24 mouse cellular contexts compared by ENCODE assay signal in the genomic region with DNA sequence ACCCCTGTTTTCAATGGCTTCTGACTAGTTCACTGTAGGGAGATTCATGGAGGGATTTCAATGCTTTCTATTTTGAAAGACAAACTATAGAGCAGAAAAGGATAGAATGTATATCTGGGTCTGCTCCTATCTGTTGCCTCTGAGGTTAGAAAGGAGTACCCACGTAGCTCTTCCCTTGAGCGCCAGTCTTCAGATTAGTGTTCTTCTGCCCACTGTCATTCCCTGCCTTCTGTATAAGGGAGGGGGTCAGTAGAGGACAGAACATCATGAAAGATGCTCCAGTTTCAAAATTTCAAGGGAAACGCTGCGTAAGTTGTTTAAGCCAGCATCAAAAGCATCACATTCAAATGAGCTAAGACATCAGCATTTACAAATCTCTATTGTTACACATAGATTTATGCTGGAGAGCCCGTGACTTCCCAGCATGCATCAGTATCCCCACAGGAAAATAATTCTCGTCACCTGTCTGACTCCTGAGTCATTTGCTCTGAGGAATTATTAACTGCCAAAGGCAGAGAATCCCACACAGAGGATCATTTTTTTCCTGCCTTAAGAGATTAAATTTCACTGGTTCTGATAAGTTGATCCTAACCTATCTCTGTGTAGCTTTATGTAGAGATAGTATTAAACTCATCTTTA.
DNase-seq lines count a peak whose midpoint lies in the region; ATAC-seq lines count a peak whose summit lies in the region.
"Had no signal": no experiment of that assay in that cellular context is flagged by ENCODE, and none has a peak within 500 bp of the region (broad histone marks: within the 10 kb centered on the region; RNA-seq: fewer than 3 reads in every experiment).

No protein-coding gene starts in this region.

- no peaks in the 10 kb centered on the region for H3K36me3 ChIP-seq in forebrain, embryonic 15.5 days
- H3K36me3 ChIP-seq in forebrain, embryonic 10.5 days (replicated peaks) = no peaks in the 10 kb centered on the region
- no peaks in the 10 kb centered on the region for H3K36me3 ChIP-seq in midbrain, embryonic 13.5 days
- H3K36me3 ChIP-seq in midbrain, embryonic 11.5 days (ENCODE audit: control insufficient read depth, insufficient read depth, low read length) = no peaks in the 10 kb centered on the region
- H3K36me3 ChIP-seq in midbrain, embryonic 14.5 days (ENCODE audit: control insufficient read depth, insufficient read depth, low read length) = no peaks in the 10 kb centered on the region
- H3K36me3 ChIP-seq in neural tube, embryonic 14.5 days (ENCODE audit: control insufficient read depth, insufficient read depth, low read length) = no peaks in the 10 kb centered on the region
- H3K36me3 ChIP-seq: embryonic facial prominence, embryonic 15.5 days; heart, embryonic 12.5 days; liver, embryonic 13.5 days had no signal

- no peak overlapping the region for H3K4me2 ChIP-seq in forebrain, embryonic 15.5 days (replicated peaks)
- H3K4me2 ChIP-seq in midbrain, embryonic 13.5 days (replicated peaks) = peak overlapping the region; percentile 25; the same call in 1 of the 2 replicates
- no peak overlapping the region for H3K4me2 ChIP-seq in midbrain, embryonic 11.5 days
- H3K4me2 ChIP-seq in midbrain, embryonic 14.5 days (ENCODE audit: low read length) = peak overlapping the region; percentile 20; the same call in 1 of the 2 replicates
- no peak overlapping the region for H3K4me2 ChIP-seq in neural tube, embryonic 14.5 days (ENCODE audit: low read depth, low read length)
- H3K4me2 ChIP-seq: embryonic facial prominence, embryonic 15.5 days; heart, embryonic 12.5 days; liver, embryonic 13.5 days; lung, embryonic 14.5 days had no signal

- WGBS in forebrain, embryonic 15.5 days = 62% methylated on average over 6 of the region's 6 CpGs
- WGBS in forebrain, embryonic 10.5 days = 84% methylated on average over 6 of the region's 6 CpGs
- WGBS in midbrain, embryonic 13.5 days = 53% methylated on average over 6 of the region's 6 CpGs
- 78% methylated on average over 6 of the region's 6 CpGs for WGBS in midbrain, embryonic 11.5 days
- 39% methylated on average over 6 of the region's 6 CpGs for WGBS in midbrain, embryonic 14.5 days
- 39% methylated on average over 6 of the region's 6 CpGs for WGBS in neural tube, embryonic 14.5 days

- ATAC-seq in forebrain, embryonic 15.5 days (replicated peaks) = peak; percentile 23; the same call in 1 of the 2 replicates
- ATAC-seq in midbrain, embryonic 13.5 days = peak; percentile 60
- no peak for ATAC-seq in midbrain, embryonic 11.5 days (ENCODE audit: low FRiP score)
- no peak for ATAC-seq in midbrain, embryonic 14.5 days (ENCODE audit: low FRiP score, low TSS enrichment)
- peak; percentile 44; the same call in 1 of the 2 replicates for ATAC-seq in neural tube, embryonic 14.5 days (ENCODE audit: low read depth)
- no peak for ATAC-seq in inflammation-experienced regulatory T-cells, adult 6 months
- ATAC-seq: CD4-positive, CD25-positive, alpha-beta regulatory T cell, adult 4 months had no signal

- H3K27me3 ChIP-seq in forebrain, embryonic 15.5 days = no peaks in the 10 kb centered on the region
- no peaks in the 10 kb centered on the region for H3K27me3 ChIP-seq in forebrain, embryonic 10.5 days (ENCODE audit: poor library complexity, severe bottlenecking)
- no peaks in the 10 kb centered on the region for H3K27me3 ChIP-seq in midbrain, embryonic 13.5 days
- no peaks in the 10 kb centered on the region for H3K27me3 ChIP-seq in midbrain, embryonic 11.5 days (ENCODE audit: control insufficient read depth, insufficient read depth, low read length)
- H3K27me3 ChIP-seq in midbrain, embryonic 14.5 days (ENCODE audit: control insufficient read depth, insufficient read depth, low read length) = no peaks in the 10 kb centered on the region
- H3K27me3 ChIP-seq in neural tube, embryonic 14.5 days (ENCODE audit: control insufficient read depth, insufficient read depth, low read length) = no peaks in the 10 kb centered on the region
- H3K27me3 ChIP-seq: embryonic facial prominence, embryonic 15.5 days; heart, embryonic 12.5 days; liver, embryonic 13.5 days had no signal

- no peak for DNase-seq in forebrain, embryonic 10.5 days (ENCODE audit: extremely low spot score, low spot score)
- no peak for DNase-seq in midbrain, embryonic 11.5 days (ENCODE audit: low spot score, missing footprints)
- DNase-seq in midbrain, embryonic 14.5 days = peak; percentile 77
- DNase-seq in heart, adult 11 months = no peak
- DNase-seq: adrenal gland, postnatal 14 days; cerebellum, adult 8-10 months; gastrocnemius, postnatal 10 days; heart, adult 18-20 months; heart, postnatal 10 days; kidney, adult 8-10 months; kidney, postnatal 4 days; layer of hippocampus, adult 9-11 months; liver, embryonic 13.5 days; lung, embryonic 14.5 days; right cerebral cortex, postnatal 25 days; spleen, adult 18-20 months had no signal

- no peak overlapping the region for H3K4me3 ChIP-seq in forebrain, embryonic 15.5 days
- H3K4me3 ChIP-seq in forebrain, embryonic 10.5 days = no peak overlapping the region
- H3K4me3 ChIP-seq in midbrain, embryonic 13.5 days (replicated peaks) = no peak overlapping the region
- H3K4me3 ChIP-seq in midbrain, embryonic 11.5 days (ENCODE audit: low read depth, low read length) = no peak overlapping the region
- H3K4me3 ChIP-seq in midbrain, embryonic 14.5 days (replicated peaks; ENCODE audit: low read depth, low read length) = no peak overlapping the region
- H3K4me3 ChIP-seq in neural tube, embryonic 14.5 days (ENCODE audit: low read depth, low read length) = no peak overlapping the region
- H3K4me3 ChIP-seq: embryonic facial prominence, embryonic 15.5 days; heart, embryonic 12.5 days; left cerebral cortex, adult 2 months; liver, embryonic 13.5 days had no signal

- H3K9me3 ChIP-seq in forebrain, embryonic 15.5 days = no peaks in the 10 kb centered on the region
- H3K9me3 ChIP-seq in forebrain, embryonic 10.5 days = no peaks in the 10 kb centered on the region
- H3K9me3 ChIP-seq in midbrain, embryonic 13.5 days = no peaks in the 10 kb centered on the region
- H3K9me3 ChIP-seq in midbrain, embryonic 11.5 days (ENCODE audit: control insufficient read depth, low read length) = no peaks in the 10 kb centered on the region
- H3K9me3 ChIP-seq in midbrain, embryonic 14.5 days (ENCODE audit: control insufficient read depth, low read length) = no peaks in the 10 kb centered on the region
- no peaks in the 10 kb centered on the region for H3K9me3 ChIP-seq in neural tube, embryonic 14.5 days (ENCODE audit: control insufficient read depth, low read length)
- H3K9me3 ChIP-seq: embryonic facial prominence, embryonic 15.5 days; heart, embryonic 12.5 days; liver, embryonic 13.5 days had no signal

- H3K4me1 ChIP-seq in forebrain, embryonic 15.5 days = no peaks in the 10 kb centered on the region
- no peaks in the 10 kb centered on the region for H3K4me1 ChIP-seq in forebrain, embryonic 10.5 days
- peaks cover 25% of the 10 kb centered on the region for H3K4me1 ChIP-seq in midbrain, embryonic 13.5 days (replicated peaks)
- no peaks in the 10 kb centered on the region for H3K4me1 ChIP-seq in midbrain, embryonic 11.5 days (ENCODE audit: control insufficient read depth, insufficient read depth, low read length)
- peaks cover 17% of the 10 kb centered on the region for H3K4me1 ChIP-seq in midbrain, embryonic 14.5 days (ENCODE audit: control insufficient read depth, insufficient read depth, low read length)
- peaks cover 8% of the 10 kb centered on the region; the same call in 1 of the 2 replicates for H3K4me1 ChIP-seq in neural tube, embryonic 14.5 days (ENCODE audit: control insufficient read depth, insufficient read depth, low read length)
- H3K4me1 ChIP-seq: heart, embryonic 12.5 days; liver, embryonic 13.5 days had no signal

- no peak overlapping the region for H3K9ac ChIP-seq in forebrain, embryonic 15.5 days (replicated peaks)
- no peak overlapping the region for H3K9ac ChIP-seq in midbrain, embryonic 13.5 days (replicated peaks)
- no peak overlapping the region for H3K9ac ChIP-seq in midbrain, embryonic 11.5 days (ENCODE audit: low read length)
- no peak overlapping the region for H3K9ac ChIP-seq in midbrain, embryonic 14.5 days (replicated peaks; ENCODE audit: low read length)
- H3K9ac ChIP-seq in neural tube, embryonic 14.5 days (replicated peaks; ENCODE audit: low read depth, low read length) = no peak overlapping the region
- H3K9ac ChIP-seq: embryonic facial prominence, embryonic 15.5 days; heart, embryonic 12.5 days; liver, embryonic 13.5 days; lung, embryonic 14.5 days had no signal

- no peak overlapping the region for H3K27ac ChIP-seq in forebrain, embryonic 15.5 days (replicated peaks)
- no peak overlapping the region for H3K27ac ChIP-seq in forebrain, embryonic 10.5 days
- peak overlapping the region; percentile 62 for H3K27ac ChIP-seq in midbrain, embryonic 13.5 days
- no peak overlapping the region for H3K27ac ChIP-seq in midbrain, embryonic 11.5 days (ENCODE audit: low read depth, low read length)
- peak overlapping the region; percentile 72 for H3K27ac ChIP-seq in midbrain, embryonic 14.5 days (replicated peaks; ENCODE audit: low read depth, low read length)
- peak overlapping the region; percentile 55; the same call in 1 of the 2 replicates for H3K27ac ChIP-seq in neural tube, embryonic 14.5 days (ENCODE audit: low read depth, low read length)
- H3K27ac ChIP-seq: embryonic facial prominence, embryonic 15.5 days; left cerebral cortex, adult 2 months; liver, embryonic 13.5 days had no signal

Comparison
In these comparisons a context has a peak if more than half of its experiments do, and no peak if none do; other contexts are left out.
1. ATAC-seq: peak in forebrain, embryonic 15.5 days (single experiment), midbrain, embryonic 13.5 days (single experiment) and neural tube, embryonic 14.5 days (single experiment); none in midbrain, embryonic 11.5 days (single experiment), midbrain, embryonic 14.5 days (single experiment) and inflammation-experienced regulatory T-cells, adult 6 months (single experiment).
2. H3K27ac ChIP-seq: peak in midbrain, embryonic 13.5 days (single experiment), midbrain, embryonic 14.5 days (single experiment) and neural tube, embryonic 14.5 days (single experiment); none in forebrain, embryonic 15.5 days (single experiment), forebrain, embryonic 10.5 days (single experiment) and midbrain, embryonic 11.5 days (single experiment).
3. H3K4me2 ChIP-seq: peak in midbrain, embryonic 13.5 days (single experiment) and midbrain, embryonic 14.5 days (single experiment); none in forebrain, embryonic 15.5 days (single experiment), midbrain, embryonic 11.5 days (single experiment) and neural tube, embryonic 14.5 days (single experiment).